ENCODE assay signal across 8 mouse cellular contexts in the genomic region with DNA sequence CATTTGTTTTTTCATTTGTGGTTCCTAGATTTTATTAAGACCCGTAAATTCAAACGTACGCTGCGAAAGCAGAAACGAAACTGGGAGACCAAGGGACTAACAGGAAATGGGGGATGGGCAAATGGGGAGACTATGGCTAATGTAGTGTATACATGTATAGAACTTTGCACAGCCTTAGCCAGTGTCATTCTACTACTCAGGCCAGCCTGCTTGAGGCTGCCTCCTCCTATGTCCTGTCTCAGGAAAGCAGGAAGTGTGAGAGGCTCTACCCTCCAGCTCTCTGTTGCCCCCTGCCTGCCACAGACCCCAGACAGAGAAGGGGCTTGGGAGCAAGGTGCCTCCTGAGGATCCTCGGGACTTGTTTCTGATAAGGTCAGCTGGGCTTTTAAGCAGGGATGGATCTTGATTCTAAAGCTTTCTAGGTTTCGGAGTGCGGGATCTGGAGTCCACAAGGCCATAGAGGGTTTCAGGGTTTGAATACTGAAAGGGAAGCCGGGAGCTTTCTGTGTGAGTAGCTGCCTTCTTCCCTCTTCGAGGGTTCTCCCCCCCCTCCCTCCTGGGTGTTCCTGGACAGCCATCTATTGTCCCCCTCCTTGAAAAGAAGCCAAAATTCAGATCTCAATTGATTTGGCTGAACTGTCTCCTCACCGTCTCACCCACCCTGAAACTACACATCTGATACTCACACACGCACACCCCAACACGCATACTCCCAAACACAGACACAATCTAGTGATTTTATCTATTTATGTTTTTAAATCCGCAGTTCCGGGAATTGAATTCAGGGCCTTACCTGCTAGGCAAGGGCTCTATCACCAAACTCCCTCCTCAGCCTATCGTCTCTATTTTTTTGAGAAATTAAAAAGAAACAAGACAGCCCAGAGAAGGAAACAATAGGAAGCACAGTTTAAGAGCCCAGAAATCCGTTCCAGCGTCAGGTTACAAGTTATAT. TPM values are rescaled to one million over a fixed set of nuclear protein-coding genes. Genes with fewer than 3 reads are reported as not detected.
A peak's percentile ranks its signal among the peaks of the same experiment; 100 is the strongest.
DNase-seq lines count a peak whose midpoint lies in the region; ATAC-seq and TF ChIP-seq lines count a peak whose summit lies in the region.

No protein-coding gene starts in this region.

- peaks cover 5% of the 10 kb centered on the region for H3K36me3 ChIP-seq in intestine, embryonic 16.5 days (ENCODE audit: control insufficient read depth, insufficient read depth, low read length)
- H3K36me3 ChIP-seq in spleen, adult 2 months (ENCODE audit: control insufficient read depth, insufficient read depth, low read length): peaks cover 7% of the 10 kb centered on the region; the same call in 1 of the 2 replicates
- 0 out of 2 replicates have a peak, but pooled peaks cover 3% of the 10 kb centered on the region for H3K36me3 ChIP-seq in forebrain, embryonic 10.5 days (replicated peaks)

- WGBS in intestine, embryonic 16.5 days: 77% methylated on average over 18 of the region's 18 CpGs
- 11% methylated on average over 18 of the region's 18 CpGs for WGBS in spleen, adult 2 months
- WGBS in forebrain, embryonic 10.5 days: 89% methylated on average over 18 of the region's 18 CpGs

- H3K4me2 ChIP-seq in intestine, embryonic 16.5 days (ENCODE audit: low read depth, low read length): no peak overlapping the region; the same call in 1 of the 2 replicates

- TF ChIP-seq CTCF in spleen, adult 2 months (IDR thresholded peaks at IDR 0.05; ENCODE audit: extremely low read depth, insufficient read depth, insufficient read length, insufficient replicate concordance): peak; percentile 69; the same call in 1 of the 2 replicates

- H3K27me3 ChIP-seq in intestine, embryonic 16.5 days (replicated peaks; ENCODE audit: control insufficient read depth, insufficient read depth, low read length): no peaks in the 10 kb centered on the region
- H3K27me3 ChIP-seq in spleen, adult 2 months (ENCODE audit: control insufficient read depth, insufficient read depth, low read length): no peaks in the 10 kb centered on the region
- no peaks in the 10 kb centered on the region for H3K27me3 ChIP-seq in forebrain, embryonic 10.5 days (ENCODE audit: poor library complexity, severe bottlenecking)

- peak; percentile 12; the same call in 1 of the 2 replicates for TF ChIP-seq POLR2A in spleen, adult 2 months (IDR thresholded peaks at IDR 0.05; ENCODE audit: low read depth, low read length)

- H3K9ac ChIP-seq in intestine, embryonic 16.5 days (ENCODE audit: low read depth, low read length): no peak overlapping the region

- H3K4me1 ChIP-seq in intestine, embryonic 16.5 days (ENCODE audit: control insufficient read depth, insufficient read depth, low read length): peaks cover under 1% of the 10 kb centered on the region; the same call in 1 of the 2 replicates
- H3K4me1 ChIP-seq in spleen, adult 2 months (ENCODE audit: control insufficient read depth, insufficient read depth, insufficient read length): peaks cover 10% of the 10 kb centered on the region; the same call in 1 of the 2 replicates
- no peaks in the 10 kb centered on the region for H3K4me1 ChIP-seq in forebrain, embryonic 10.5 days

- peaks cover 5% of the 10 kb centered on the region; the same call in 1 of the 2 replicates for H3K9me3 ChIP-seq in intestine, embryonic 16.5 days (ENCODE audit: control insufficient read depth, low read length)
- H3K9me3 ChIP-seq in forebrain, embryonic 10.5 days: no peaks in the 10 kb centered on the region

- H3K27ac ChIP-seq in intestine, embryonic 16.5 days (ENCODE audit: low read length): peak overlapping the region; percentile 29
- peak overlapping the region; percentile 91 for H3K27ac ChIP-seq in spleen, adult 2 months (ENCODE audit: insufficient read depth, low read length)
- H3K27ac ChIP-seq in forebrain, embryonic 10.5 days: no peak overlapping the region

- DNase-seq in urinary bladder, postnatal 36 days (ENCODE audit: low spot score in 2 of 2): peak; percentile 13 to 29
- DNase-seq in urinary bladder, postnatal 10 days (ENCODE audit: low spot score): no peak
- DNase-seq in lung, adult 18-20 months: peak; percentile 76 to 80
- peak; percentile 49 to 71 for DNase-seq in spleen, adult 2 months (ENCODE audit: low read depth in 1 of 2, low spot score in 2 of 2)
- no peak for DNase-seq in ovary, postnatal 14 days (ENCODE audit: low spot score)
- no peak for DNase-seq in forebrain, embryonic 10.5 days (ENCODE audit: extremely low spot score, low spot score)

- ATAC-seq in common myeloid progenitor, adult 5-6 weeks (replicated peaks; ENCODE audit: low read depth, poor library complexity, severe bottlenecking): peak; percentile 95
- peak; percentile 79; the same call in 1 of the 2 replicates for ATAC-seq in intestine, embryonic 16.5 days

- no peak overlapping the region for H3K4me3 ChIP-seq in intestine, embryonic 16.5 days (ENCODE audit: low read length)
- peak overlapping the region; percentile 61 for H3K4me3 ChIP-seq in spleen, adult 2 months (ENCODE audit: extremely low read depth, insufficient read depth, insufficient read length)
- no peak overlapping the region for H3K4me3 ChIP-seq in forebrain, embryonic 10.5 days

RNA-seq across cellular contexts. Expression of a gene that starts 7.4 kb away (rescaled TPM):
- 112 and 118 TPM in 2 replicates for total RNA-seq in common myeloid progenitor, adult 5-6 weeks (2017)
- 54.3 and 56.4 TPM in 2 replicates for polyA plus RNA-seq in intestine, embryonic 16.5 days (2015; fragmentation: Nextera tagmentation; extraction: Ambion mirVana)
- polyA plus RNA-seq in spleen, adult 2 months (2012; rRNA removed): 5.6 and 6.3 TPM in 2 replicates
- polyA plus RNA-seq in forebrain, embryonic 10.5 days (2016; fragmentation: Nextera tagmentation; extraction: Ambion mirVana): 9.2 and 10.8 TPM in 2 replicates

Comparison
In these comparisons a context has a peak if more than half of its experiments do, and no peak if none do; other contexts are left out.
1. DNase-seq: peak in urinary bladder, postnatal 36 days (2 of 2), lung, adult 18-20 months (2 of 2) and spleen, adult 2 months (2 of 2); none in urinary bladder, postnatal 10 days (single experiment), ovary, postnatal 14 days (single experiment) and forebrain, embryonic 10.5 days (single experiment).